Mouse (Mus musculus): ENCODE results near the gene Sdhb.

GRCm38 (mm10) chr4:141020811-141021613, 60.0 kb downstream of the Sdhb start:
- TF ChIP-seq CTCF (IDR thresholded peaks at IDR 0.05; ENCODE audit: control insufficient read depth, insufficient read depth, low read length) (no peak), POLR2A (IDR thresholded peaks at IDR 0.05; ENCODE audit: borderline replicate concordance, control insufficient read depth, low read depth, low read length) (no peak)
